Mouse (Mus musculus) neural tube, embryonic 14.5 days (tissue): ENCODE results near the gene Brinp2. TPM values are rescaled to one million over a fixed set of nuclear protein-coding genes. Genes with fewer than 3 reads are reported as not detected.

Source experiments
- ATAC-seq: fragments of 200-750 bp; cut with Nextera tagmentation; 2 replicates; pipeline ENCODE4 v1.8.0; 2017; ENCODE audit warnings: low read depth, mild to moderate bottlenecking, moderate TSS enrichment, moderate library complexity
- H3K27ac ChIP-seq: fragments of 300-500 bp; sonication (generic); 2 replicates; pipeline ENCODE4 v1.5.1; 2014; ENCODE audit warnings: low read depth, mild to moderate bottlenecking, control low read depth, low read length, moderate library complexity, mixed read lengths
- H3K27me3 ChIP-seq: fragments of 300-500 bp; sonication (generic); 2 replicates; pipeline ENCODE4 v1.6.1; 2014; ENCODE audit warnings: low read length; ENCODE audit not compliant: control insufficient read depth, insufficient read depth
- H3K36me3 ChIP-seq: fragments of 300-500 bp; sonication (generic); 2 replicates; pipeline ENCODE4 v1.6.1; 2014; ENCODE audit warnings: low read length, mixed read lengths; ENCODE audit not compliant: control insufficient read depth, insufficient read depth
- H3K4me1 ChIP-seq: fragments of 300-500 bp; sonication (generic); 2 replicates; pipeline ENCODE4 v1.6.1; 2014; ENCODE audit warnings: low read length; ENCODE audit not compliant: control insufficient read depth, insufficient read depth
- H3K4me2 ChIP-seq: fragments of 300-500 bp; sonication (generic); 2 replicates; pipeline ENCODE4 v1.6.1; 2014; ENCODE audit warnings: mild to moderate bottlenecking, low read depth, low read length, control low read depth
- H3K4me3 ChIP-seq: fragments of 300-500 bp; sonication (generic); 2 replicates; pipeline ENCODE4 v1.5.1; 2014; ENCODE audit warnings: low read depth, low read length, control low read depth, mixed read lengths
- H3K9ac ChIP-seq: fragments of 300-500 bp; sonication (generic); replicated peaks from 2 replicates; pipeline ENCODE4 v1.6.1; 2014; ENCODE audit warnings: low read depth, mild to moderate bottlenecking, control low read depth, low read length, mixed read lengths
- H3K9me3 ChIP-seq: fragments of 300-500 bp; sonication (generic); 2 replicates; pipeline ENCODE4 v1.6.1; 2016; ENCODE audit warnings: low read length; ENCODE audit not compliant: control insufficient read depth
- WGBS: fragments of 180-500 bp; shearing (Covaris S2); extraction: QIAGEN DNeasy Blood & Tissue Kit; methylation state at CpG from one replicate; pipeline ENCODE4 v1.1.7; 2014; 5-methylcytosine and 5-hydroxymethylcytosine counted together
- polyA plus RNA-seq: library from polyadenylated mRNA; unstranded; fragments of >200 nt; fragmentation: Nextera tagmentation; extraction: Ambion mirVana; gene quantifications from 2 replicates; pipeline ENCODE4 v1.2.1, GENCODE M21; 2014

Gene Brinp2
- polyA plus RNA-seq, 1 experiment from 2014 or later = 25.9 TPM

DNA sequence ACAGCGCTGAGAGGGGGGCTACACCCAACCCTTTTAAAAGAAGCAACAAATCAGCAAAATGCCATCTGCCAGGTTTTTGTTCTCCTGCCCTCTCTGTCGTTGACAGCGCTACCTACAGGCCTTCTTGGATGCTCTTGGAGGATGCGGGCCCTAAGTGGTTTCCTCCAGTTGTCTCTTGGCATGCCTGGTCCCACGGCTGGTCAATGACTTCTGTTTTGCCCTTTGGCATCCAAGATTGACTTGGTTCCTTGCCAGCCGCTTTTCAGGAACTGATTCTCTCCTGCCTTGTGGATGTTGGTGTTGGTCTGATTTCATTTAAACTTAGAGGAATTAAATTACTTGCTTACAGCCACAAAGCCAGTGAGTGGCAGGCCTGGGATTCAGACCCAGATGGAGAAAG is 32.8 kb downstream of the Brinp2 start:
- H3K4me2 ChIP-seq = no peak overlapping the region
- H3K4me3 ChIP-seq = no peak overlapping the region
- H3K9ac ChIP-seq = no peak overlapping the region
- WGBS = 82% methylated on average over 6 of the region's 6 CpGs
- no peaks in the 10 kb centered on the region for H3K36me3 ChIP-seq
- H3K4me1 ChIP-seq = no peaks in the 10 kb centered on the region
- ATAC-seq = no peak
- no peaks in the 10 kb centered on the region for H3K27me3 ChIP-seq
- H3K27ac ChIP-seq = no peak overlapping the region
- H3K9me3 ChIP-seq = no peaks in the 10 kb centered on the region

DNA sequence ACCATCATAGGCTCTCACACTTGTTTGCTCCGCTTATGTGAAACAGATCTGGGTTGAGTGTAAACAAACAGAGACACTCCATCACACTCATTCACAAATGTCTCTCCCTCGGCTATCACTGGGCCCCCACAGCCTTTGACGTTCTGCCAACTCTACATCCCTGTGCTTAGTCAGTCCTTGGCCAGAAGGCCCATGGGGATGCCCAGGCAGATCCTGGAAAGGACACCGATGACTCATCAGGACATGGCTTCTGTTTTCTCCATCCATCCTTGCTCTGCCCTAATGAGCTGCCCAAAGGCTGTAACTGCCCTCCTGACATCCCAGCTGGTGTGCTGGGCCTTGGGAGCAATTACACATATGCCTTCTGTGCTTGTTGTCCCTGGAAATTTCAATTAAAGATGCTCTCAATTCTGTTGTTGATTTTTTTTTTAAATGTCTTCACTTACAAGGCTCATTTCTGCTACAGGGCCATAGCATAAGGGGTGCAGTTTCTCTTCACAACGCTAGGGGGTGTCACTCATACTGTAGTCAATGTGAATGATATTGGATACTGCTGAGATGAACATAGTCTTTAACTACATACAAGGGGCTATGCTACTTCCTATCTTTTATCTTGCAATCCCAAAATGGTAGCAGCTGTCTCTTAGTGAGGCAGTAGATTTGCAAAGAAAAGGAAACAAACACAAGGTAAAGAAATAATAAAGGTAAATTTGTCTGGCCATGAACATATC is 45.5 kb downstream of the Brinp2 start:
- Histone ChIP-seq H3K36me3 (no peaks in the 10 kb centered on the region), H3K27ac (no peak overlapping the region), H3K9ac (no peak overlapping the region), H3K4me2 (no peak overlapping the region), H3K4me1 (no peaks in the 10 kb centered on the region), H3K9me3 (no peaks in the 10 kb centered on the region), H3K27me3 (no peaks in the 10 kb centered on the region), H3K4me3 (no peak overlapping the region)
- 61% methylated on average over 5 of the region's 5 CpGs for WGBS
- ATAC-seq = no peak

DNA sequence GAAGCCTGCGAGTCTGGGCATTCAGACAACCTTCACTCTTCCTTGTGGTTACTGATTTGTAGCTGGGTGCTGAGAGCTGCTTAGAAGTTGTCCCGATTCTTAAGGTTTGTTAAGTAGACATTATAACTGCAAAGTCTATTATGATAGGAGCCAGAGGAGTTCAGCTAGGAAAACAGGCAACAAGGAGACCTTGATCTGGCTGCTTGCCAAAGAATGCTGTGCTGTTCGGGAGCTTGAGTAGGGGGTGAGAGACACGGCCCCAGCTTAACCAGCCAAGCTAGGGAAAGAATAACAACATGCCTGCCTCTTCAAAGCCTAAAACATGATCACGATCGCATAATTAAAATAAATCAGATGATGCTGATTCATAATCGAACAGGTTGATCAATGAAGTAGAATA is 59.1 kb downstream of the Brinp2 start:
- 65% methylated on average over 7 of the region's 7 CpGs for WGBS
- H3K4me2 ChIP-seq = no peak overlapping the region
- H3K4me1 ChIP-seq = no peaks in the 10 kb centered on the region
- H3K36me3 ChIP-seq = no peaks in the 10 kb centered on the region
- no peak for ATAC-seq
- H3K27me3 ChIP-seq = no peaks in the 10 kb centered on the region
- no peak overlapping the region for H3K4me3 ChIP-seq
- H3K9me3 ChIP-seq = no peaks in the 10 kb centered on the region
- no peak overlapping the region for H3K9ac ChIP-seq
- H3K27ac ChIP-seq = no peak overlapping the region

DNA sequence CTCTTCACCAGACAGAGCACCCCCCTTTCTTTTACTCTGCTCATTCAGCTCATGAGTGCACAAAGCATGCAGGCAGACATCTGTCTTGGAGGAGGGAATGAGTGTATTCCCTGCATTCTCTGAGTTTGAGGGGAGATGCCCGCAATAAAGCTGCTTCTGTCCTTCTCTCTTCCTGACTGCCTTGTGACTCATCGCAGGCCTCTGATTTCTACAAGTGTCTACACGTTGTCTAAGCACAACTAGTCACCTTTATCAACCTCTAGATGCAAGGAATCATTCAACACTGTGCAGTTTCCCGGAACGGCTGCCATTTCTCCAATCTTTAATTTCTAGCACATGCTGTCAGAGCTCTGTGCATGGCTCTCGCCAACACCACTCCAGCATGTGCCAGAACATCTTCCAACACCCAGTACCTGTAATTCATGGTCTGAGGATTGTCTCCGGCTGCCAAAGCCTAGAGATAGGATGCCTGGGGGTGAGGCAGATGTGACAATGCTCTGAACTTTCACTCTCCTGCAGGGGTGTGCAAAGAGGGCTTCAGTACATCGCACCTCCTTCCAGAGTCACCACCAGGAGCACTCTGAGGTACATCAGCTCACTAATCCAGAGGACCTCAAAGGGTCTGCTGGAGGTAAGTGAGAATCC is 59.7 kb downstream of the Brinp2 start:
- H3K4me2 ChIP-seq = no peak overlapping the region
- H3K27me3 ChIP-seq = no peaks in the 10 kb centered on the region
- H3K9me3 ChIP-seq = no peaks in the 10 kb centered on the region
- WGBS = 80% methylated on average over 8 of the region's 8 CpGs
- H3K9ac ChIP-seq = no peak overlapping the region
- ATAC-seq = no peak
- H3K4me3 ChIP-seq = no peak overlapping the region
- no peaks in the 10 kb centered on the region for H3K36me3 ChIP-seq
- H3K4me1 ChIP-seq = no peaks in the 10 kb centered on the region
- no peak overlapping the region for H3K27ac ChIP-seq

DNA sequence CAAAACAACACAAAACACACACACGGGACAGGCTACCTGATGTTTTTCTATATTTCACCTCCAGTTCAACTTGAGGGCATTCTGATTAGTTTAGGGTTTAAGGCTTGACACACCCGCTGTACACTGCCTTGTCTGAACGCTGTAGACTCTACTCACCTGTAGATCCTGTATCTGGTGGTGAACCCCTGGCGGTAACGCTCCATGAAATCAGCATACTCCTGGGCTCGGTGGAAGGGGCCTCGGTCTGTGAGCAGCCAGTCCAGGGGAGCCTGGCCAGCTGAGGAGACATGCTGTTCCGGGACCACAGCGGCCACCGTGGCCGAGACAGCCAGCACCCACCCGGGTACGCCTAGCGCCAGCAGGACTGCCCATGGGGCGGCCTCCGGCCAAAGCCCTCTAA is 60.9 kb downstream of the Brinp2 start:
- Histone ChIP-seq H3K4me3 (no peak overlapping the region), H3K4me2 (no peak overlapping the region), H3K9ac (no peak overlapping the region), H3K36me3 (no peaks in the 10 kb centered on the region), H3K27me3 (no peaks in the 10 kb centered on the region), H3K4me1 (no peaks in the 10 kb centered on the region), H3K27ac (no peak overlapping the region), H3K9me3 (no peaks in the 10 kb centered on the region)
- 53% methylated on average over 16 of the region's 16 CpGs for WGBS
- no peak for ATAC-seq

DNA sequence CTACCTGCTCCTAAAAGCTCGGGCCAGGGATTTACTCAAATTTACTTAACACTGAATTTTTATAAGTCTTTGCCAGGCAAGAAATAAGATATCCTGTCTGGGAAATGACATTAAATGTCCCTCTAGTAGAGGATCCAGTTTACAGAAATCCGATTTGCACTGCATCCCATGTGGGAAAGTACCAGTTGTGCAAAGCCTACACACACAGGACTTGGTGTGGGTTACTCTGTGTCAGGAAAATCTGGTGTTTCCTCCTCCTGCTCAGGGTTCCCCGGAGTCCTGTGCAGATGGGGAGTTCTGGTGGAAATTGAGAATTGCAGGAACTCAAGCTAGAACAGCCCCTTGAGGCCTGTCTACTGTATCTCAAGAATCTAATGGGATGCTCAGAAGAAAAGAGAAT is 70.9 kb downstream of the Brinp2 start:
- 84% methylated on average over 3 of the region's 3 CpGs for WGBS
- Histone ChIP-seq H3K36me3 (no peaks in the 10 kb centered on the region), H3K4me1 (no peaks in the 10 kb centered on the region), H3K9ac (no peak overlapping the region), H3K27ac (no peak overlapping the region), H3K27me3 (no peaks in the 10 kb centered on the region), H3K9me3 (no peaks in the 10 kb centered on the region), H3K4me3 (no peak overlapping the region), H3K4me2 (no peak overlapping the region)
- ATAC-seq = no peak

DNA sequence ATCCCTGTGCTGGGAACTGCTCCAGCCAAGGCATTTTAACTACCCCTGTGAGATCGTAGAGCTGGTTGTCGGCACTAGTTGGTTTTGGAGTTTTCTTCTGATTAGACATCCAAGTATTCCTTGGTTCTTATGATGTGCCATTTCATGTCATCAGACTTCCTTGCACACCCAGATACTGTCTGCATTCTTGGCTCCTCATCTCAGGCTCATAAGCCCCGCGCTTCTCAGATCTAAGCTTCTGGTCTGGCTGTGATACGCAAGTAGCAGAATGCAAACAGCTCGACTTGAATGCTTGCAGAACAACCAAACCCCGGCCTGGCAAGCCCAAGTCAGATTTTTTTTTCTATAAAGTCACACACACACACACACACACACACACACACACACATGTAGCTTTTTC is 72.3 kb downstream of the Brinp2 start:
- Histone ChIP-seq H3K4me1 (no peaks in the 10 kb centered on the region), H3K27me3 (no peaks in the 10 kb centered on the region), H3K9me3 (no peaks in the 10 kb centered on the region), H3K4me2 (no peak overlapping the region), H3K27ac (no peak overlapping the region), H3K36me3 (no peaks in the 10 kb centered on the region), H3K9ac (no peak overlapping the region), H3K4me3 (no peak overlapping the region)
- WGBS = 93% methylated on average over 7 of the region's 7 CpGs
- ATAC-seq = no peak

DNA sequence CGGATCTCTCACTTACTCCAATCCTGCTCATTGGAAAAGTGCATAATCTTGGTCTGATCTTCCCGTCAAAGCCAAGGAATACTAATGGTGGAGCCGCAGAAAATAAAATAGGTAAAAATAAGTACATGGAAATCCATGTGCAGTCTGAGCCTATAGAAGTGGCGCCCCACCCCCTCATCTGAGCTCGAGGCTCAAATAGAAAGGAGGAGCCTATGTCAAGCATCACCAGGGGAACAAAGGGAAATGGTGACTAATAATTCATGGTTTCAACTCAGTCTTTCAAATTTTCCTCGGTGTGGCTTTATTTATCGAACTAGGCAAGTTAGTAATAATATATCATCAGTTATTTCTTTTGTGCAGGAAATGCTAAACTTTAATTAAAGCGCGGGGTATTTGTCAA is 84.1 kb downstream of the Brinp2 start:
- Histone ChIP-seq H3K9me3 (no peaks in the 10 kb centered on the region), H3K27ac (no peak overlapping the region), H3K4me2 (no peak overlapping the region), H3K9ac (no peak overlapping the region), H3K4me1 (no peaks in the 10 kb centered on the region), H3K27me3 (no peaks in the 10 kb centered on the region), H3K4me3 (no peak overlapping the region), H3K36me3 (no peaks in the 10 kb centered on the region)
- no peak for ATAC-seq
- WGBS = 73% methylated on average over 9 of the region's 9 CpGs

DNA sequence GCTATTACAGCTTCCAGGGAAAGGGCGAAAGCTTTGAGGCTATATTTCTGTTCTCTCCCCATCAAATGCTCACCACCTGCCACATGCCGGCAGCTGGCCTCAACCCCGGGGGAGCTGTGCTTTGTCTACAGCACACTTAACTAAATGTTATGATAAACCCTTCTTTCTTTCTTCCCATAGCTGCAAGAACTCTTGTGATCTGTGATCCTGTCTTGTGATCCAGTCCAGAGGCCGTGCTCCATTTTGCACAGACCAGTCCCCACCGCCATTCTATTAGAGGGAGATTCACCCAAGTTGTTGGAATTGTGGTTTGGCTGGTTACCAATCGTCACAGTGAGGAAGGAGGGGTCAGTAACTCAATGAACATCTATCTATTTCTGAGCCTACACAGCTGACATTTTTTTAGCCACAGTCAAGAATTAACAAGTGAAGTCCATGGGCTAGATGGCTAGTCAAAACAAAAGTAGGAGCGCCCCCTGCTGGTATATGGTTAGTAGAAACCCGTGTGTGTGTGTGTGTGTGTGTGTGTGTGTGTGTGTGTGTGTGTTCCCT is 89.0 kb downstream of the Brinp2 start:
- no peak overlapping the region for H3K4me2 ChIP-seq
- H3K27me3 ChIP-seq = no peaks in the 10 kb centered on the region
- H3K9ac ChIP-seq = no peak overlapping the region
- H3K9me3 ChIP-seq = no peaks in the 10 kb centered on the region
- no peak overlapping the region for H3K27ac ChIP-seq
- peak; percentile 77 for ATAC-seq
- no peaks in the 10 kb centered on the region for H3K4me1 ChIP-seq
- WGBS = 11% methylated on average over 8 of the region's 8 CpGs
- no peaks in the 10 kb centered on the region for H3K36me3 ChIP-seq
- no peak overlapping the region for H3K4me3 ChIP-seq
